Mouse (Mus musculus): ENCODE measurements around the gene Zcchc2. TPM values are rescaled to one million over a fixed set of nuclear protein-coding genes. Genes with fewer than 3 reads are reported as not detected.

Zcchc2 gene
- total and polyA plus RNA-seq, 3 experiments = 10.3 to 25.0 (median 19.1) TPM

DNA sequence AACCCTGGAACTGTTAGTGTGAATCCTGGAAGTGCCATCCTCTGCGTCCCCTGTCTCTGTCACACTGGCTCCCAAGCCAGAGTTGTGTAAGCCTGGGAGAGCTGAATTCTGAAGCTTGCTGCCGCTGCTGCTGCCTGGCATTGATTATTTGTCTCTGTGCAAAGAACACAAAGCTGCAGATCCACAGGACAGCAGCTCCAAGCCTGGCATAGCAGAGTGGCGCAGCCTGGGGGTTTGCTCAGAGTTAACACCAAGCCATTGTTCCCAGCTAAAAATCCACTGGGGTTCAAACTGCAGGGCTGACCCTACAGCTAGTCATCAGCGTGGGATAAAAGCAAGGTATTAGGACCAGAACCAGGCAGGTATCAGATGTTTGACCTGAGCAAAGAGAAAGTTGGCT lies 80.6 kb downstream of the Zcchc2 start:
- Histone ChIP-seq H3K36me3 (ENCODE audit: control insufficient read depth in 1 of 2, insufficient read depth in 2 of 2, low read length in 2 of 2) (no peaks in the 10 kb centered on the region), H3K79me2 (ENCODE audit: control insufficient read depth, insufficient read depth, low read length, poor library complexity) (no peaks in the 10 kb centered on the region), H3K9ac (ENCODE audit: control insufficient read depth, low read depth, low read length, poor library complexity, severe bottlenecking) (no peak overlapping the region), H3K9me3 (replicated peaks; ENCODE audit: insufficient read depth, low read length) (no peaks in the 10 kb centered on the region), H3K27ac (ENCODE audit: control insufficient read depth, low read depth, low read length) (no peak overlapping the region), H3K27me3 (ENCODE audit: control insufficient read depth in 1 of 2, insufficient read depth in 2 of 2, low read length in 2 of 2) (0 out of 4 replicates have a peak, but pooled peaks cover 0 to 1% of the 10 kb centered on the region in 2 experiments), H3K4me1 (ENCODE audit: control insufficient read depth in 1 of 2, insufficient read depth in 2 of 2, low read length in 2 of 2) (no peaks in the 10 kb centered on the region), H3K4me3 (ENCODE audit: control insufficient read depth in 1 of 2, insufficient read depth in 1 of 2, low read depth in 2 of 2, low read length in 2 of 2) (no peak overlapping the region)
- no peak for DNase-seq (ENCODE audit: low read depth, low spot score)
- TF ChIP-seq MXI1 (IDR thresholded peaks at IDR 0.05; ENCODE audit: low read depth, low read length) = no peak
- TF ChIP-seq ZC3H11A (IDR thresholded peaks at IDR 0.05; ENCODE audit: low read depth, low read length) = no peak
- no peak for TF ChIP-seq MYC (IDR thresholded peaks at IDR 0.05; ENCODE audit: low read depth, low read length)
- no peak for TF ChIP-seq POLR2AphosphoS5 (IDR thresholded peaks at IDR 0.05; ENCODE audit: borderline replicate concordance, low read depth, low read length)
- no peak for TF ChIP-seq MAFK (IDR thresholded peaks at IDR 0.05; ENCODE audit: borderline replicate concordance, low read depth, low read length)
- TF ChIP-seq POLR2AphosphoS2 (IDR thresholded peaks at IDR 0.05; ENCODE audit: low read length) = no peak
- no peak for TF ChIP-seq CTCF (IDR thresholded peaks at IDR 0.05 in 2 of 3, conservative IDR thresholded peaks at IDR 0.05 in 1 of 3; ENCODE audit: control insufficient read depth in 1 of 3, insufficient read depth in 1 of 3, low read depth in 2 of 3, low read length in 3 of 3, poor library complexity in 1 of 3, severe bottlenecking in 1 of 3)
- TF ChIP-seq CHD1 (IDR thresholded peaks at IDR 0.05; ENCODE audit: low read depth, low read length) = no peak
- no peak for TF ChIP-seq MEF2A (IDR thresholded peaks at IDR 0.05; ENCODE audit: extremely low read depth, insufficient replicate concordance, low read depth, low read length, poor library complexity, severe bottlenecking)
- no peak for TF ChIP-seq TAL1 (IDR thresholded peaks at IDR 0.05; ENCODE audit: low read length)
- no peak for TF ChIP-seq TCF12 (IDR thresholded peaks at IDR 0.05; ENCODE audit: low read depth, low read length)
- TF ChIP-seq MYB (IDR thresholded peaks at IDR 0.05; ENCODE audit: low read depth, low read length) = no peak
- no peak for TF ChIP-seq ZKSCAN1 (IDR thresholded peaks at IDR 0.05; ENCODE audit: low read depth, low read length)
- no peak for TF ChIP-seq KAT2A (conservative IDR thresholded peaks at IDR 0.05; ENCODE audit: low read depth, low read length)
- TF ChIP-seq NELFE (IDR thresholded peaks at IDR 0.05; ENCODE audit: low read depth, low read length) = no peak
- no peak for TF ChIP-seq USF1 (IDR thresholded peaks at IDR 0.05; ENCODE audit: low read depth, low read length)
- no peak for TF ChIP-seq MAX (IDR thresholded peaks at IDR 0.05; ENCODE audit: low read length)
- TF ChIP-seq POLR2A (IDR thresholded peaks at IDR 0.05; ENCODE audit: control insufficient read depth in 1 of 2, insufficient read depth in 1 of 2, low read depth in 1 of 2, low read length in 2 of 2, poor library complexity in 1 of 2) = no peak
- no peak for TF ChIP-seq ZNF384 (IDR thresholded peaks at IDR 0.05; ENCODE audit: low read depth, low read length)

DNA sequence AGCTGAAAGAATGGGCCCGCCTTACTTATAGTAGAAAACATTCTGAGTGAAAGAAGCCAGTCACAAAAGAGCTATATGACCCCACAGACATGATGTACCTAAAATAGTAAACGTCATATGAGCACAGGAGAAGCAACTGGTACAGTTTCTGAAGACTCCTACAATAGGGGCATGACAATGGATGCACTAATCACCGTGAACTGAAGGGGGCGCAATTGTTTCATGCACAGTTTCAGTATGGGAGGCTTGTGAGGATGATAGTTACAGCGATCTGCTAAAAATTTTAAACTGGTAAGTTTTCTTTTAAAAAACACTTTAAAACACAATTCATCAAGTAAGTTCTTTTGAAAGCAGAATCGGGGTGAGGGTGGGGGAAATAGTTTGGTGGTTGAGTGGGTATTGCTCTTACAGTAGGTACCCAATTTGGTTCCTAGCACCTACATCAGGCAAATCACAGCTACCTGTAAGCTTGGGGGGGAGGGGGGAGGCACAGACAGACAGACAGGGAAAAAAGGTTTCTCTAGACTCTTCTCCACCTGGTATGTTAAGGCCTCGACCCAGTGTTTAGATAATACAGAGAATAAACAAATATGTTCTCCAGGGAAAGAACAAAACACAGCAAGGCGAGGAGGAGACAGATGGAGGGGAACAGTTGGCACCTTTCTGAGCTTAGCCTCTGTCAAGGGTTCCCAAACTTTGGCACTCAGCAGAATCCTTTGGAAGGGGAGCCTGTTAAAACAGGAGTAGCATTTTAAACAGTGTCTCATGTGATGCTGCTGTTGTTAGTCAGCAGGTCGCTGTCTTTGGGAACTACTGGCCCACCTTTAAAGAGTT lies 81.2 kb downstream of the Zcchc2 start:
- Histone ChIP-seq H3K9me3 (replicated peaks; ENCODE audit: insufficient read depth, low read length) (no peaks in the 10 kb centered on the region), H3K79me2 (ENCODE audit: control insufficient read depth, insufficient read depth, low read length, poor library complexity) (no peaks in the 10 kb centered on the region), H3K9ac (ENCODE audit: control insufficient read depth, low read depth, low read length, poor library complexity, severe bottlenecking) (no peak overlapping the region), H3K4me1 (ENCODE audit: control insufficient read depth in 1 of 2, insufficient read depth in 2 of 2, low read length in 2 of 2) (no peaks in the 10 kb centered on the region), H3K4me3 (ENCODE audit: control insufficient read depth in 1 of 2, insufficient read depth in 1 of 2, low read depth in 2 of 2, low read length in 2 of 2) (no peak overlapping the region), H3K36me3 (ENCODE audit: control insufficient read depth in 1 of 2, insufficient read depth in 2 of 2, low read length in 2 of 2) (no peaks in the 10 kb centered on the region), H3K27me3 (ENCODE audit: control insufficient read depth in 1 of 2, insufficient read depth in 2 of 2, low read length in 2 of 2) (0 out of 4 replicates have a peak, but pooled peaks cover 0 to 1% of the 10 kb centered on the region in 2 experiments), H3K27ac (ENCODE audit: control insufficient read depth, low read depth, low read length) (no peak overlapping the region)
- peak; percentile 85 for DNase-seq (ENCODE audit: low read depth, low spot score)
- TF ChIP-seq ZNF384 (IDR thresholded peaks at IDR 0.05; ENCODE audit: low read depth, low read length) = no peak
- no peak for TF ChIP-seq POLR2AphosphoS5 (IDR thresholded peaks at IDR 0.05; ENCODE audit: borderline replicate concordance, low read depth, low read length)
- no peak for TF ChIP-seq NELFE (IDR thresholded peaks at IDR 0.05; ENCODE audit: low read depth, low read length)
- TF ChIP-seq ZC3H11A (IDR thresholded peaks at IDR 0.05; ENCODE audit: low read depth, low read length) = peak; percentile 96
- no peak for TF ChIP-seq TAL1 (IDR thresholded peaks at IDR 0.05; ENCODE audit: low read length)
- TF ChIP-seq CHD1 (IDR thresholded peaks at IDR 0.05; ENCODE audit: low read depth, low read length) = no peak
- no peak for TF ChIP-seq POLR2A (IDR thresholded peaks at IDR 0.05; ENCODE audit: control insufficient read depth in 1 of 2, insufficient read depth in 1 of 2, low read depth in 1 of 2, low read length in 2 of 2, poor library complexity in 1 of 2)
- TF ChIP-seq MAX (IDR thresholded peaks at IDR 0.05; ENCODE audit: low read length) = no peak
- TF ChIP-seq RAD21 (IDR thresholded peaks at IDR 0.05; ENCODE audit: low read depth, low read length) = peak; percentile 99
- TF ChIP-seq ZMIZ1 (IDR thresholded peaks at IDR 0.05; ENCODE audit: low read depth, low read length) = no peak
- TF ChIP-seq BHLHE40 (IDR thresholded peaks at IDR 0.05; ENCODE audit: borderline replicate concordance, low read depth, low read length) = no peak
- peak; percentile 83 to 99 (median 99) for TF ChIP-seq CTCF (IDR thresholded peaks at IDR 0.05 in 2 of 3, conservative IDR thresholded peaks at IDR 0.05 in 1 of 3; ENCODE audit: control insufficient read depth in 1 of 3, insufficient read depth in 1 of 3, low read depth in 2 of 3, low read length in 3 of 3, poor library complexity in 1 of 3, severe bottlenecking in 1 of 3)
- TF ChIP-seq TCF12 (IDR thresholded peaks at IDR 0.05; ENCODE audit: low read depth, low read length) = no peak
- TF ChIP-seq SMC3 (IDR thresholded peaks at IDR 0.05; ENCODE audit: low read depth, low read length) = peak; percentile 95
- no peak for TF ChIP-seq MEF2A (IDR thresholded peaks at IDR 0.05; ENCODE audit: extremely low read depth, insufficient replicate concordance, low read depth, low read length, poor library complexity, severe bottlenecking)
- 0 out of 2 replicates have a peak, but pooled peaks have one; percentile 33 for TF ChIP-seq MAZ (IDR thresholded peaks at IDR 0.05; ENCODE audit: low read depth, low read length)
- TF ChIP-seq MYC (IDR thresholded peaks at IDR 0.05; ENCODE audit: low read depth, low read length) = 0 out of 2 replicates have a peak, but pooled peaks have one; percentile 30
- no peak for TF ChIP-seq SIN3A (IDR thresholded peaks at IDR 0.05; ENCODE audit: low read length)
- no peak for TF ChIP-seq KAT2A (conservative IDR thresholded peaks at IDR 0.05; ENCODE audit: low read depth, low read length)

Data from MEL (cell line).